Mouse (Mus musculus) erythroid progenitor cell, adult 5-6 weeks (primary cell): Measurements from ENCODE around the gene Zbtb8a. TPM values are rescaled to one million over a fixed set of nuclear protein-coding genes. Genes with fewer than 3 reads are reported as not detected.

Experiments
- ATAC-seq: replicated peaks from 2 replicates; pipeline ENCODE4 v1.8.0; 2016; ENCODE audit warnings: moderate number of reproducible peaks, mild to moderate bottlenecking, moderate TSS enrichment, inconsistent platforms; ENCODE audit not compliant: poor library complexity, low FRiP score, severe bottlenecking
- total RNA-seq, 2 experiments: library from RNA; stranded (forward) in 1 of 2; stranded (reverse) in 1 of 2; fragments of 150-400 nt in 1 of 2; fragments of 186-747, 209-891 nt in 1 of 2; gene quantifications; 2 replicates each; pipeline versions ENCODE4 v1.2.3 to v1.2.4; 2015 to 2017; ENCODE audit warnings: low replicate concordance in 2 of 2

The Zbtb8a gene
- total RNA-seq, 2 experiments from 2014 or later, result 0.98 to 1.7 TPM

DNA sequence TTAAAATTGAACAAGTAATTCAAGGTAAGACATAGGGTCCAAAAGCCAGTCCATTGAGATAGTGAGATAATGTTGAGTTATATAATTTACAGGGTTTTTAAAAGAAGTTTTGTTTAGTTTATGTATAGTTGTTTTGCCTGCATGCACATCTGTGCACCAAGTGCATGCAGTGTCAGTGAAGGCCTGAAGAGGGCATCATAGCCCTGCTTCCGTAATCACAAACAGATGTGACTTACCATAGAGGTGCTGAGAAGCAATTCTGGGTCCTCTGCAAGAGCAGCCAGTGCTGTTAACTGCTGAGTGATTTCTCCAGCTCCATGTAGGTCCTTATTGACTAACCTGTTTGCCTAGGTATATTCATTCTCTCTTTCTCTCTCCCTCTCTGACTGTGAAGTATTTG, 36.0 kb downstream of the Zbtb8a start:
- no peak for ATAC-seq

DNA sequence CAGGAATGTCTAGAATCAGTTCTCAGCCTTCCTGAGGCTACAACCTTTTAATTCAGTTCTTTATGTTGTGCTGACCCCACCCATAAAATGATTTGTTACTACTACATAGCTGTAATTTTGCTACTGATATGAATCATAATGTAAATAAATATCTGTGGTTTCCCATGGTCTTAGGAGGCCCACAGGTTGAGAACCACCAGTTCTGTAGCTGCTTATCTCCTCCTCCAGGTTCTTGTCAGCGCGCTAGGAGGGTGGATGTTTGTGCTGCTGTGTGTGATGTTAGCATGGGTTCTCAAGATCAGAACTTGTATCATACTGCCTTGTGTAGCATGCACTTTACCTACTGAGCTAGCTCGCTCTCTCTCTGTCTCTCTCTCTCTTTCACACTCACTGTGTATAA, 38.2 kb downstream of the Zbtb8a start:
- peak; percentile 58 for ATAC-seq

DNA sequence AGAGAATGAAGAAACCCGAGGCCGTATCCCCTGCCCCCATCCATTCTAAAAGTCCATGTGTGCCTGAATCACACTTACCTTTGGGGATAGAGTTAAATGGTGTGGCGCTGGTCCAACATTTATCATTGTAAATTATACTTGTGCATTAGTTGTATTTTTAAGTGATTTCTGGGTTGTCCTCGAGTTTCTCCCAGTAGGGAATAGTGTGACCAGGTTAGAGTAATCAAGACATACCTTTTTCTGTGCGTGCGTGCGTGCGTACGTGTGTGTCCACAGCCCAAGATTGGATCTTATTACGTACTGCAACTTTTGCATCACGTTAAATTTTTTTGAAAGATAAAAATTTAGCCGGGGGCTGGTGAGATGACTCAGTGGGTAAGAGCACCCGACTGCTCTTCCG, 41.6 kb downstream of the Zbtb8a start:
- no peak for ATAC-seq

DNA sequence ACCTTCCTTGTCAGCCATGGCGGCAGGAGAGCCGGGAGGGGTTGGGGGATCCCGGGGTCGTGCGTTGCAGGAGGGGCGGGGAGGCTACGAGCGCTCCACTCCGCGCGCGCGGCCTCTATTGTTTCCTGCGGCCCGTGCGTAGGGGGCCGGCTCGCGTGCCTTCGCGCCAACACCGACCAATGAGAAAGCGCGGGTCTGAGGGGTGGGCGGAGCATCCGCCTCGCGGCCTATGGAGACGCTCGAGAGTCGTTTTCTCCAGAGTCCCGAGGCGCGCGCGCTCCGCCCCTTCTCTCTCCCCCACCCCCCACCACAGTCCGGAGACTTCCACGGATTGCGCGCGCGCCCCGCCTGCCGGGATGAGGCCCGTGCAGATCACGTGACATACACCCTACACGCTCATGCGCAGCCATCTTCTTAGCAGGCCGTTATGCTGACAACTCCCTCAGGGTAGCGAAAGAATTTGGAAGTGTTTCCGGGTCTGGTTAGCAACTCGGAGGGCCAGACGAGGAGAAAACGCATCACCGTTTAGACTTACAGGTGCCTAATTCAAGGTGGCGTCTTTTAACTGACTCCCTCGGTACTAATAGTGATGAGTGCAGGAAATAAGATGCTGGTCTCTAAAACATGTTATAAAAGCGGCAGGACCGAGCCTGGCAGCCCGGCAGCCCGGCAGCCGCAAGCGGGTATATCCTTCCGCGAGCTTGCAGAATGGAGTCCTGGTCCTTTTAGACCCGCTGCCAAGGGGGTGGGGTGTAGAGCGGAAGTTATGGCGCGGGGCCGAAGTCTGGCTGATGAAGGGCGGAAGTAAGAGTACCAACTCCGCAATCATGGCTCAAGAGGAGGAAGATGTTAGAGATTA, 42.5 kb downstream of the Zbtb8a start, which contains the start of the genes Rbbp4 and Zbtb8os:
Gene Rbbp4 (minus strand): TSS at position 155 of the 859 bp plus-strand sequence.
Gene Zbtb8os (plus strand): TSS at position 480 of the 859 bp plus-strand sequence.
- peak; percentile 90 for ATAC-seq

DNA sequence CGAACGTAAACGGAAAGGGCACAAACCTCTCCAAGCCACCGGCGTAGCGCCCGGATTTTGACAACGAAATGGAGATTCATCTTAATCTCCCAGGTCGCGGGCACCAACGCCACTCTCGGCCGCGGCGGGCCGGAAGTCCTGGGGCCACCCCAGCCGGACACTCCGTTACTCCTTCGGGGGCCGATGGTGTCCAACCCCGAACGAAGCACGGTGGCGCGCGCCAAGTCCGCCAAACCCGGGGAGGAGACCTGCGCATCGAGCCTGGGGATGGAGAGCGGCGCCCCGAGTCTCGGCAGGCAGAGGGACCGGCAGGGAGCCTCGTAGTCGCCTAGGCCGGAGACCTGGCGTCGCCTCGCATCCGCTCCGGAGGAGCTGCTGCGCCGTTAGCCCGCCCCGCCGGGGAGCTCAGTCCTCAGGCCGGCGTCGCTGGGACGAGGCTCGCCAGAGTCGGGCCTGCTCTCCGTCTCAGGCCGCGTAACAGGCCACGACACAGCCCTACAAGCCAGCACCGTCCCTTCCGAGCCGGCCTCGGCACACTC, 43.2 kb downstream of the Zbtb8a start:
- ATAC-seq, result peak; percentile 36

DNA sequence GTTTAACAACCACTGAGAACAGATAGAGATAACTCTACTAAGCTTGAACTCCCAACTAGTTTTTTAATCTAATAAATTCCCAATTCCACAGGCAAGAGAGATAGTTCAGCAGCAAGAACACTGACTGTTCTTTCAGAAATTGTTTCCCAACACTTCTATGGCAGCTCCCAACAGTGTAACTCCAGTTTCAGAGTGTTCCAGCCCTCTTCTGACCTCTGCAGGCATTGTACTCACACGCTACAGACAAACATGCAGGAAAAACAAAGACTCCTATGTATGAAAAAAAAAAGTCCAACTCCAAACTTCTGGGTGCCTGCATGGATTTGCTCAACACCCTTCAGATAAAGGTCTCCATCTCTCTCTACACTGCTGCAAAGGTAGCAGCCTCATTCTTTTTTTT, 45.1 kb downstream of the Zbtb8a start:
- no peak for ATAC-seq

DNA sequence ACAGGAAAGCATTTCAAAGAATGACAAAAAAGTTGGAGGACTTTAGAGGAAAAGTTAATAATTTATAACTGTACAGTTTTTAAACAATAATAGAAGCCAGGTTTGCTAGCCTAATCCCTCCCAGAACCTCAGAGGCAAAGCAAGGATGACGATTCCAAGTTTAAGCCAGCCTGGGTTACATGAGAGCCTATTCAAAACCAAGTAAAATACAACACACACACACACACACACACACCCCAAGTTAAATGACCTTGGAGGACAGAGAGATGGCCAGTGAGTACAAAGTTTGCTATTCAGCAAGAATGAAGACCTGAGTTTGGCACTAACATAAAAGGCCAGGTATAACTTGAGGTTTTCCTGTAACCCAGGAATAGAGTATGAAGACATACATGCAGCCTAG, 51.7 kb downstream of the Zbtb8a start:
- no peak for ATAC-seq

DNA sequence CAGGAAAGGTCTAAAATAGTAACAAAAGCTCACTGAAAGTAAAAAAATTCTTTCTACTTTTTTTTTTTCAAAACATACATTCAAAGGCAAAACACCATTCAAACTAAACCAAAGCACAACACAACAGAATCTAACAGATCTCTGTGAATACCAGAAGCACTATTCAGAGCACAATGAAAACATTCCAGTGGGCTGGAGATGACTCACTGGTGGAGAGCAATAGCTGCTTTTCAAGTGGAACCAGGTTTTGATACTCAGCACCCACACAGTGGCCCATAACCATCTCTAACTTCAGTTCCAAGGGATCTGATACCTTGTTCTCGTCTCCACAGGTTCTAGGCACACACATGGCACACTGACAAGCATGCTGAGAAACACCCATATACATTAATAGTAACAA, 53.2 kb downstream of the Zbtb8a start:
- ATAC-seq, result no peak

DNA sequence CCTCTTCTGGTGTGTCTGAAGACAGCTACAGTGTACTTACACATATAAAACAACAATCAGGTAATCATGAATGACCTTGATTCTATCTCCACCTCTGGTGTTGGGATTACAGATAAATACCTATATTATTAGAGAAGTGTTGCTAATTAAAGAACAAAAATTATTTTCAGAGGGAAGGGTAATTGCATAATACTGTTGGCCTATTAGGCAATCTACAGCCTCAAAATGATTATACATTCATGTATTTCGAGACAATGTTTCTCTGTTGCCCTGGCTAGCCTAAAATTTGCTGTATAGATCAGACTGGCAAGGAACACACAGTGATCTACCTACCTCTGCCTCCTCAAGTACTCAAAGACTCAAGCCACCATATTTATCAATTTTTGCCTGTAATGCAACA, 54.4 kb downstream of the Zbtb8a start:
- ATAC-seq, result no peak

DNA sequence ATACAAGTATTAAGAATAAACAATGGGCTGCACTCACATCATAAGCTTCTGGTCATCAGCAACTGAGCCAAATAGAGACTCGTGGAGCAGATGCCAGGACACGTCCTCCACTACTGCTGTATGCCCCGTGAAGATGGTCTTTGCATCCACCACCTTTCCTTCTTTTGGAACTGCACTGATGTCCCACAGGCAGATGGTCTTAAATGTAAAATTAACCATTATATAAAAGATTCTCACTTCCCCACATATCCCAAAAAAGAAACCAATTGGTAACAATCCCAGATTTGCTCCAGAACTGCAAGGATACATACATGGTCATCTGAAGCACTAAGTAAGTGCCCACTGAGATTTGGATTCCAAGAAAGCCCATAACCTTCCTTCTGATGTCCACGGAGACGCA, 55.9 kb downstream of the Zbtb8a start:
- ATAC-seq, result no peak

DNA sequence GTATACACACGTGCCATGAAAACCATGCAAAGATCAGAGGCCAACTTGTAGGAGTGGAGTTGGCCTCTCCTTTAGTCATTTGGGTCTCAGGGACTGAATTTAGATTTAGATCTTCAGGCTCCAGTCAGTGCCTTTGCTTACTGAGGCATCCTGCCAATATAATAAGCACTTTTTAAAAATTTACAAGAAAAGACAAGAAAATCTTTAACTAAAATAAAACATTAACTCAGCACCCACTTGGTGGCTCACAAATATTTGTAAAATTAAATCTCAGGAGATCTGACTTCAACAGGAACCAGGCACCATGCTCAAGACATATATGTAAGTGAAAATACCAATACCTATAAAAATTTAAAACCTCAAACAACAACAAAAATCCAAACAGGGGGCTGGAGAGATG, 57.0 kb downstream of the Zbtb8a start:
- ATAC-seq, result no peak

DNA sequence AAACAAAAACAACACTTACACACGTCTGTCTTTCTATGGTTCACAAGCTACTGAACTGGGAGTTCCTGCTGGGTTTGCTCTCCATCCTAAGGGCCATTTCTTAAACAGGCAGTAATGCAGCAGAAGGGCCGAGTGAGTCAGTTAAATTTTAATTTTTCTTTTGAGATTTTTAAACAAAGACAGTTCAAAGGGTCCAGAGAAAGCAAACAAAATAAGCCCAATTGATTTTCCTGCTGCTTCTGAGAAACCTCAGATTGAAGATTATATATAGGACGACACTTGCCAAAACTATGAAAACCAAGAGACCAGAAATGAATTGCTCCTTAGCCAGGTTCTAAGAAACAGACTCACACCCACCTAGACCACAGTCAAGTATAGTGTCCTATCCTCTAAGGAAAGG, 64.0 kb downstream of the Zbtb8a start:
- no peak for ATAC-seq

DNA sequence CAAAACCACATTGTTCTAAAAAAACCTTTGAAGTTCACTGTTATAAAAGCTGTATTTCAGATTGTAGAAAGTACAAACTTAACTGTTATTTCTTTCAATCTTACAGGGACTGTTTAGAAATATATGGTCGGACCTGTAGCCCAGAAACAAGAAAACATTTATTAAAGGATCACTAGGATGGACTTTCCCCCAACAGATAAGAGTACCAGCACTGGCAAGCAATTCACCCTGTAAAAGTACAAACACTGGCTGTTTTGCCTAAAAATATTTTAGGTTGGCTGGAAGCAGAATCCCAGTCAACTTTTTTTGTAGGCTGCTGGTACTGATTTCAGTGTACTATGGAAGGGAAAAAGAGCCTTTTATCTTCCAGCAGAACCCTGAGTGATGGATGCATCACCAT, 70.0 kb downstream of the Zbtb8a start:
- no peak for ATAC-seq

DNA sequence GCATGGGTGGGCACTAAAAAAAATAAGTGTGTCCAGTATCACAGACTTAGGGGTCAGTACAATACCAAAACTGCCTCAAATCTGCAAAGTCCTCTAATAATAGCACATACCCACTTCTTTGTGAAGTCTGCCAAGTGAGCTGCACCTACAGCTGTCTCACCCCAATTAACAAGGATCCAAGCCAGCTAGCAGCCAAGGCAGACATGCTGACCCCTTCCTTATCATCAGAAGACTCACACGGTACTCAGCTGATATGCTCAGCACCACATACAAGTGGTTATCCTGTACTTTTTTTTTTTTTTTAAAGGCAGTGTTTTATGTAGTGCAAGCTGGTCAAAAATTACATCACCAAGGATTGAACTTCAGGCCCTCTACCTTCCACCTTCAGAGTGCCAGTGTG, 73.6 kb downstream of the Zbtb8a start:
- ATAC-seq, result no peak

DNA sequence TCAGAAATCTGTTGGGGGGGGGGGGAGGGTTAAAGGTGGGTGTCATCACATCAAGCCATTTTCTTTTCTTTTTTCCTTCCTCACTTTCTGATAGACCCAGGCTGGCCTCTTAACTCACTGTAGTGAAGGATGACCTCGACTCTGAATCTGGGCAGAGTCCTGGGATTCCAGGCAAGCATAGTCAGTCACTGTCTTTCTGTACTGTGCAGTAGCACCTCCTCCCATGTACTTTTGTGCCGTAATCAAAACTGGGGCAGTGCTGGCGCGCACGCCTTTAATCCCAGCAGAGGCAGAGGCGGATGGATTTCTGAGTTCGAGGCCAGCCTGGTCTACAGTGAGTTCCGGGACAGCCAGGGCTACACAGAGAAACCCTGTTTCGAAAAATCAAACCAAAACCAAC, 74.1 kb downstream of the Zbtb8a start:
- no peak for ATAC-seq

Other genes with a start within 250 kb of the Zbtb8a start
- gene Fndc5, start 241.1 kb downstream of the Zbtb8a start, total RNA-seq (2015; ENCODE audit: low replicate concordance), result 0.72 TPM in 1 of 2 replicates, not detected in the other
- gene Fndc5, start 241.1 kb downstream of the Zbtb8a start, total RNA-seq (2017; ENCODE audit: low replicate concordance), result 0.38 and 0.39 TPM in 2 replicates
- gene S100pbp, start 188.4 kb downstream of the Zbtb8a start, total RNA-seq (2015; ENCODE audit: low replicate concordance), result 6.8 and 29.8 TPM in 2 replicates
- gene S100pbp, start 188.4 kb downstream of the Zbtb8a start, total RNA-seq (2017; ENCODE audit: low replicate concordance), result 8.1 and 11.6 TPM in 2 replicates
- 21.0 and 29.9 TPM in 2 replicates for gene Yars, start 188.4 kb downstream of the Zbtb8a start, total RNA-seq (2015; ENCODE audit: low replicate concordance)
- gene Yars, start 188.4 kb downstream of the Zbtb8a start, total RNA-seq (2017; ENCODE audit: low replicate concordance), result 25.3 and 61.2 TPM in 2 replicates
- gene C77080, start 116.7 kb downstream of the Zbtb8a start, total RNA-seq (2015; ENCODE audit: low replicate concordance), result not detected in 2 replicates
- gene C77080, start 116.7 kb downstream of the Zbtb8a start, total RNA-seq (2017; ENCODE audit: low replicate concordance), result not detected in 2 replicates
- not detected in 2 replicates for gene Sync, start 90.5 kb downstream of the Zbtb8a start, total RNA-seq (2015; ENCODE audit: low replicate concordance)
- gene Sync, start 90.5 kb downstream of the Zbtb8a start, total RNA-seq (2017; ENCODE audit: low replicate concordance), result not detected in 2 replicates
- gene Rbbp4, start 42.7 kb downstream of the Zbtb8a start, total RNA-seq (2015; ENCODE audit: low replicate concordance), result 177 and 270 TPM in 2 replicates
- gene Rbbp4, start 42.7 kb downstream of the Zbtb8a start, total RNA-seq (2017; ENCODE audit: low replicate concordance), result 159 and 296 TPM in 2 replicates
- 11.5 and 16.8 TPM in 2 replicates for gene Zbtb8os, start 42.4 kb downstream of the Zbtb8a start, total RNA-seq (2015; ENCODE audit: low replicate concordance)
- gene Zbtb8os, start 42.4 kb downstream of the Zbtb8a start, total RNA-seq (2017; ENCODE audit: low replicate concordance), result 16.3 and 23.0 TPM in 2 replicates
- gene Zbtb8b, start 62.7 kb upstream of the Zbtb8a start, total RNA-seq (2015; ENCODE audit: low replicate concordance), result not detected in 2 replicates
- gene Zbtb8b, start 62.7 kb upstream of the Zbtb8a start, total RNA-seq (2017; ENCODE audit: low replicate concordance), result not detected in 2 replicates
- 127 and 193 TPM in 2 replicates for gene Bsdc1, start 83.5 kb upstream of the Zbtb8a start, total RNA-seq (2015; ENCODE audit: low replicate concordance)
- 200 and 208 TPM in 2 replicates for gene Bsdc1, start 83.5 kb upstream of the Zbtb8a start, total RNA-seq (2017; ENCODE audit: low replicate concordance)
- not detected in 2 replicates for gene Tssk3, start 112.9 kb upstream of the Zbtb8a start, total RNA-seq (2015; ENCODE audit: low replicate concordance)
- not detected in 2 replicates for gene Tssk3, start 112.9 kb upstream of the Zbtb8a start, total RNA-seq (2017; ENCODE audit: low replicate concordance)
- gene Fam229a, start 113.1 kb upstream of the Zbtb8a start, total RNA-seq (2015; ENCODE audit: low replicate concordance), result 7.5 TPM in 1 of 2 replicates, not detected in the other
- not detected in 2 replicates for gene Fam229a, start 113.1 kb upstream of the Zbtb8a start, total RNA-seq (2017; ENCODE audit: low replicate concordance)
- gene Marcksl1, start 135.5 kb upstream of the Zbtb8a start, total RNA-seq (2015; ENCODE audit: low replicate concordance), result 13.8 and 16.9 TPM in 2 replicates
- gene Marcksl1, start 135.5 kb upstream of the Zbtb8a start, total RNA-seq (2017; ENCODE audit: low replicate concordance), result 4.4 and 10.6 TPM in 2 replicates
- 100 and 125 TPM in 2 replicates for gene Hdac1, start 164.6 kb upstream of the Zbtb8a start, total RNA-seq (2015; ENCODE audit: low replicate concordance)
- 102 and 111 TPM in 2 replicates for gene Hdac1, start 164.6 kb upstream of the Zbtb8a start, total RNA-seq (2017; ENCODE audit: low replicate concordance)
- 8.0 and 23.1 TPM in 2 replicates for gene Lck, start 195.5 kb upstream of the Zbtb8a start, total RNA-seq (2015; ENCODE audit: low replicate concordance)
- 8.5 and 10.1 TPM in 2 replicates for gene Lck, start 195.5 kb upstream of the Zbtb8a start, total RNA-seq (2017; ENCODE audit: low replicate concordance)
- gene Fam167b, start 200.4 kb upstream of the Zbtb8a start, total RNA-seq (2015; ENCODE audit: low replicate concordance), result not detected in 2 replicates
- gene Fam167b, start 200.4 kb upstream of the Zbtb8a start, total RNA-seq (2017; ENCODE audit: low replicate concordance), result not detected in 2 replicates
- 79.6 and 96.9 TPM in 2 replicates for gene Eif3i, start 222.5 kb upstream of the Zbtb8a start, total RNA-seq (2015; ENCODE audit: low replicate concordance)
- 59.7 and 69.6 TPM in 2 replicates for gene Eif3i, start 222.5 kb upstream of the Zbtb8a start, total RNA-seq (2017; ENCODE audit: low replicate concordance)
- 113 and 124 TPM in 2 replicates for gene Tmem234, start 222.6 kb upstream of the Zbtb8a start, total RNA-seq (2015; ENCODE audit: low replicate concordance)
- 96.7 and 118 TPM in 2 replicates for gene Tmem234, start 222.6 kb upstream of the Zbtb8a start, total RNA-seq (2017; ENCODE audit: low replicate concordance)
- gene Dcdc2b, start 236.1 kb upstream of the Zbtb8a start, total RNA-seq (2015; ENCODE audit: low replicate concordance), result 2.9 TPM in 1 of 2 replicates, not detected in the other
- gene Dcdc2b, start 236.1 kb upstream of the Zbtb8a start, total RNA-seq (2017; ENCODE audit: low replicate concordance), result 3.7 TPM in 1 of 2 replicates, not detected in the other
- gene Iqcc, start 241.0 kb upstream of the Zbtb8a start, total RNA-seq (2015; ENCODE audit: low replicate concordance), result 4.3 and 14.3 TPM in 2 replicates
- 4.0 and 10.7 TPM in 2 replicates for gene Iqcc, start 241.0 kb upstream of the Zbtb8a start, total RNA-seq (2017; ENCODE audit: low replicate concordance)
- 21.6 and 23.1 TPM in 2 replicates for gene Ccdc28b, start 245.8 kb upstream of the Zbtb8a start, total RNA-seq (2015; ENCODE audit: low replicate concordance)
- gene Ccdc28b, start 245.8 kb upstream of the Zbtb8a start, total RNA-seq (2017; ENCODE audit: low replicate concordance), result 2.7 and 13.2 TPM in 2 replicates